Mouse (Mus musculus): ENCODE measurements at regions not wholly inside any gene's neighbourhood (a gene's known extent, or its start where the extent isn't known, plus 50 kb on each side); places are given as distances from the start of the nearest gene placed in this dataset.

DNA sequence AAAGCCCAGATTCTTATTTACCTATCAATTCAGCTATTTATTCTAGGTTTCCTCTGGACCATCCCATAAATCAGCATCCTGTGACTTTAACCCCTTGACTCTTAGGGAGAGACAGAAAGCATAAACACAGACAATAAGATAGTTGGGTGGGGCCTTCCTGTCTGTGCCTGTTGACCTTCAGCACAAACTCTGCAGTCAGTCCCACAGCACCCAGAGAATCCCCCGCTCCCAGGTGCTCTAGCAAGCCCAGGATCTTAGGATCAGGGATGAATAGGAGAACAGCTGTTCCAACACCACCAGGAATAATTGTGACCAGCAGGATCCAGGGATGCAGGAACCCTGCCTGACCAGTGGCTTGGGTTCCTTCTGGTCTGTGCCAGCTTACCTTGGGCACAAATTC is 107.8 kb downstream of the Basp1 start:
- H3K4me3 ChIP-seq, result no peak overlapping the region
- H3K9me3 ChIP-seq, result no peaks in the 10 kb centered on the region
- no peak overlapping the region for H3K27ac ChIP-seq
- DNase-seq (ENCODE audit: extremely low spot score, low spot score), result no peak
- 95% methylated on average over 1 of the region's 1 CpGs for WGBS
- H3K4me1 ChIP-seq, result no peaks in the 10 kb centered on the region
- no peaks in the 10 kb centered on the region for H3K27me3 ChIP-seq (ENCODE audit: poor library complexity, severe bottlenecking)
- no peaks in the 10 kb centered on the region for H3K36me3 ChIP-seq (replicated peaks)

DNA sequence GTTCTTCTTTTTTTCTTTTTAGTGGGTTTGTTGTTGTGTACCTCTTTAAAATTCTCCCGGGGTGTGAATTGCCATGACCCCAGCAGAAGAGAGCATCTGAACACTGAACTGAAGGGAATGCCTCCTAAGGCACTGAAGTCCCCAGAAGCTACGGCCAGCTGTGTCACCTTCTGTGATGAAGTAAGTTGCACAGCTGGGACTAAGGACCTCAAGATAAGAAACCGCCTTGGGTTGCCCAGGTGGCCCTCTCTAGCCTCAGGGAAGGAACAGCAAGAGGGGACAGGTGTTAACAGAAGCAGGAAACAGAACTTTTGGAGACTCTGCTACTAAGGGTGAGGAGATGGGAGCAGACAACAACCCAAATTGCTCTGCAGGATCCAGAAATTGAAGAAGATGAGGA is 110.2 kb downstream of the Basp1 start:
- Histone ChIP-seq H3K4me3 (no peak overlapping the region), H3K27me3 (ENCODE audit: poor library complexity, severe bottlenecking) (no peaks in the 10 kb centered on the region), H3K9me3 (no peaks in the 10 kb centered on the region), H3K27ac (no peak overlapping the region), H3K4me1 (no peaks in the 10 kb centered on the region), H3K36me3 (replicated peaks) (no peaks in the 10 kb centered on the region)
- no peak for DNase-seq (ENCODE audit: extremely low spot score, low spot score)
- WGBS, result 78% methylated on average over 3 of the region's 3 CpGs

DNA sequence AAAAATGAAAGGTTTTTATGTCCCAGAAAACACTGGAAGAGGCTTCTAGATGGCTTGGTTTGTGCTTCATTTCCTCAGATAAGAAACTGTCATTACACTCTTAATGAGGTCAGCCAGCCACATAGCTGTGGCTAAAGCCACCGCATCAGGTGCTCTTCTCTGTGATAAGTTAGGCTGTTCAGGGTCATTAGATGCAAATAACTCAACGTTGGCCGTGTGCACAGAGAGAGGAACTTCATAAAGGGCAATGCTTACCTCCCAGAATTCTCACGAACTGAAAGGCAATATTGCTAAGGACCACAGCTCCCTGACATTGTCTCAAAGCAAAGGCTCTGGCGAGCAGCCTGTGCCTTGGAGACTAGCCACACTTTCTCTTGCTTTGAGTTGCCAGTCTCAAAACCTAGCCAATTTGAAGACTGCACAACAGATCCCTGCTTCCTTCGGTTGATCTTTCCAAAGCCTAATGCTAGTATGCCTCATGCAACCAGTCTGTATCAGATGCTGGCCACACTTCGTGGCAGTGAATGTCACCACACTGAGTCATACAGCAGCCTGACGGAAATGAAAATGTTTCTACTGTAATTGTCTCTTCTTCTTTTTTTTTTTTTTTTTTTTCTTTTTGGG is 110.8 kb downstream of the Basp1 start:
- Histone ChIP-seq H3K4me3 (no peak overlapping the region), H3K27ac (no peak overlapping the region), H3K9me3 (no peaks in the 10 kb centered on the region), H3K4me1 (peaks cover 6% of the 10 kb centered on the region; the same call in 1 of the 2 replicates), H3K27me3 (ENCODE audit: poor library complexity, severe bottlenecking) (no peaks in the 10 kb centered on the region), H3K36me3 (replicated peaks) (no peaks in the 10 kb centered on the region)
- 80% methylated on average over 8 of the region's 8 CpGs for WGBS
- DNase-seq (ENCODE audit: extremely low spot score, low spot score), result no peak

GRCm38 (mm10) chr15:25301810-25302209 is 111.8 kb downstream of the Basp1 start:
- Histone ChIP-seq H3K4me3 (no peak overlapping the region), H3K9me3 (no peaks in the 10 kb centered on the region), H3K4me1 (peaks cover 13% of the 10 kb centered on the region), H3K27me3 (ENCODE audit: poor library complexity, severe bottlenecking) (no peaks in the 10 kb centered on the region), H3K27ac (no peak overlapping the region), H3K36me3 (replicated peaks) (no peaks in the 10 kb centered on the region)
- DNase-seq (ENCODE audit: extremely low spot score, low spot score), result no peak
- WGBS, result 71% methylated on average over 3 of the region's 3 CpGs

DNA sequence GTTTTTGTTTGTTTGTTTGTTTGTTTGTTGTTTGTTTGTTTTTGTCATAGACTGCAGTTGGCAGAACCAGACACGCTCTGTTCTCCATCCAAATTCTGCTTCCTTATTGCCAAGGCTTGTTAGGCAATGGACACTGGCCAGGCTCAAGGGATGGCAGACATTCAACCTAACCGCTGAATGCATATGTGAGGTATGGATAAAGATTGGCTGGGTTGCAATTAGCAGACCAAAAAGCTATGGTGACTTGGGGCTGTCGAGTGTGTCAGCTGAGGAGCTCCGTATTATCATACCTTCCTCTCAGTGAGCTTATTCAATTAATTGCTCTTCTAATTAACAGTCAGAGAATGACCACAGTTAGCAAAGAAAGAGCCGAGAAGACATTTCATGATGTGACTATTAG is 116.3 kb downstream of the Basp1 start:
- no peaks in the 10 kb centered on the region for H3K9me3 ChIP-seq
- H3K36me3 ChIP-seq (replicated peaks), result no peaks in the 10 kb centered on the region
- WGBS, result 72% methylated on average over 5 of the region's 5 CpGs
- H3K27ac ChIP-seq, result no peak overlapping the region
- no peak for DNase-seq (ENCODE audit: extremely low spot score, low spot score)
- H3K27me3 ChIP-seq (ENCODE audit: poor library complexity, severe bottlenecking), result no peaks in the 10 kb centered on the region
- H3K4me1 ChIP-seq, result peaks cover 13% of the 10 kb centered on the region
- no peak overlapping the region for H3K4me3 ChIP-seq

GRCm38 (mm10) chr15:25296714-25297113 is 116.8 kb downstream of the Basp1 start:
- no peak overlapping the region for H3K27ac ChIP-seq
- H3K9me3 ChIP-seq, result no peaks in the 10 kb centered on the region
- 91% methylated on average over 11 of the region's 11 CpGs for WGBS
- H3K27me3 ChIP-seq (ENCODE audit: poor library complexity, severe bottlenecking), result no peaks in the 10 kb centered on the region
- H3K36me3 ChIP-seq (replicated peaks), result no peaks in the 10 kb centered on the region
- peaks cover 15% of the 10 kb centered on the region for H3K4me1 ChIP-seq
- DNase-seq (ENCODE audit: extremely low spot score, low spot score), result no peak
- no peak overlapping the region for H3K4me3 ChIP-seq

- 95% methylated on average over 6 of the region's 6 CpGs for WGBS
These were observed 117.8 kb downstream of the Basp1 start for GRCm38 (mm10) chr15:25295753-25296152.

GRCm38 (mm10) chr15:25291231-25291691 is 122.3 kb downstream of the Basp1 start:
- Histone ChIP-seq H3K27ac (peak overlapping the region; percentile 36; the same call in 1 of the 2 replicates), H3K4me1 (peaks cover 16% of the 10 kb centered on the region), H3K36me3 (replicated peaks) (no peaks in the 10 kb centered on the region), H3K4me3 (peak overlapping the region; percentile 17; the same call in 1 of the 2 replicates), H3K27me3 (ENCODE audit: poor library complexity, severe bottlenecking) (no peaks in the 10 kb centered on the region), H3K9me3 (no peaks in the 10 kb centered on the region)
- peak; percentile 28 for DNase-seq (ENCODE audit: extremely low spot score, low spot score)
- WGBS, result 49% methylated on average over 10 of the region's 10 CpGs

More at GRCm38 (mm10) chr15:25295753-25296152, 117.8 kb downstream of the Basp1 start:
- no peaks in the 10 kb centered on the region for H3K36me3 ChIP-seq (replicated peaks)
- no peak overlapping the region for H3K4me3 ChIP-seq
- H3K4me1 ChIP-seq, result peaks cover 25% of the 10 kb centered on the region
- no peak for DNase-seq (ENCODE audit: extremely low spot score, low spot score)
- no peak overlapping the region for H3K27ac ChIP-seq
- H3K27me3 ChIP-seq (ENCODE audit: poor library complexity, severe bottlenecking), result no peaks in the 10 kb centered on the region
- H3K9me3 ChIP-seq, result no peaks in the 10 kb centered on the region

- Histone ChIP-seq H3K27me3 (ENCODE audit: poor library complexity, severe bottlenecking) (no peaks in the 10 kb centered on the region), H3K9me3 (no peaks in the 10 kb centered on the region), H3K27ac (no peak overlapping the region), H3K36me3 (replicated peaks) (no peaks in the 10 kb centered on the region), H3K4me3 (no peak overlapping the region), H3K4me1 (peaks cover 29% of the 10 kb centered on the region)
- no peak for DNase-seq (ENCODE audit: extremely low spot score, low spot score)
- 75% methylated on average over 3 of the region's 3 CpGs for WGBS
These were observed 125.7 kb downstream of the Basp1 start for GRCm38 (mm10) chr15:25287850-25288249.

DNA sequence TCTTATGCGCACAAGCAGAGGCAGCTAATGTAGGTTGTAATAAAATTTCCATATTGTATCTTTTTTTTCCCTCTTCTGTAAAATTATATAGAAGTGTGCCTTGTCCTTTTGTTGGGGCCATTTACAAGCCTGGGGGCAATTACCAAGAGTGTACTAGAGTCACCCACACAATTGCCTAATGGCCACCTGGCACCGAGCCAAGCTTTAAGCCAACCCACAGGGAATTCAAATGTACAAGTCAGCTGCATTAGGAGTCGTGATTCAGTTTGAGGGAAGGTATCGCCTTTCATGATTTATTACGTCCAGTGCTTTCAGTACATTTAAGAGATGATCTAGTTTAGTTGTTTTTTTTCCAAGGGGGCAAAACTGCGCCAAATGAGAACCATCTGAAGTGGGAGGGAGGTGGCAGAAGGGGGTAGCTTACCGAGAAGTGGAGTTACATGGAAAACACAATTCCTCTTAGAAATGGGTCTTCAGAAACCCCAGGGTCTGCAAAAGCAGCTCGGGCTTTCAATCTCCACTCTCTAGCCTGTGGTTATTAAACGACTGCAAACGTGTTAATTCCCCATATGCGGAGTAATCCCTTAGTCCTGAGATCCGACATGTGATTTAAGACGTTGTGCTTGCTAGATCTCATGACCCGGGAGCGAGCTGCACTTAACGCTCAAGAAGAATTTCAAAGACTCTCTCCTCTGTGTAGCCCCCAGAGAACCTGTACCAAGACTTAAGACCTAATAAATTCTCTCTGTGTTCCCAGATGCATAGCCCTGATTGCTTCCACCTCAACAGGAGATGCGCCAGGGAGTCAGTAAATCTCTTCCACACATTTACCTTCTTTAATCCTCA is 129.0 kb downstream of the Basp1 start:
- DNase-seq (ENCODE audit: extremely low spot score, low spot score), result no peak
- peaks cover 16% of the 10 kb centered on the region for H3K4me1 ChIP-seq
- H3K36me3 ChIP-seq (replicated peaks), result no peaks in the 10 kb centered on the region
- no peak overlapping the region for H3K4me3 ChIP-seq
- no peaks in the 10 kb centered on the region for H3K27me3 ChIP-seq (ENCODE audit: poor library complexity, severe bottlenecking)
- 83% methylated on average over 17 of the region's 17 CpGs for whole genome bisulfite sequencing
- H3K9me3 ChIP-seq, result no peaks in the 10 kb centered on the region
- peak overlapping the region; percentile 11; the same call in 1 of the 2 replicates for H3K27ac ChIP-seq

GRCm38 (mm10) chr15:25283713-25284112 is 129.9 kb downstream of the Basp1 start:
- Histone ChIP-seq H3K4me3 (no peak overlapping the region), H3K27me3 (ENCODE audit: poor library complexity, severe bottlenecking) (no peaks in the 10 kb centered on the region), H3K27ac (no peak overlapping the region), H3K36me3 (replicated peaks) (no peaks in the 10 kb centered on the region), H3K9me3 (no peaks in the 10 kb centered on the region), H3K4me1 (peaks cover 24% of the 10 kb centered on the region)
- 91% methylated on average over 2 of the region's 2 CpGs for WGBS
- DNase-seq (ENCODE audit: extremely low spot score, low spot score), result no peak

DNA sequence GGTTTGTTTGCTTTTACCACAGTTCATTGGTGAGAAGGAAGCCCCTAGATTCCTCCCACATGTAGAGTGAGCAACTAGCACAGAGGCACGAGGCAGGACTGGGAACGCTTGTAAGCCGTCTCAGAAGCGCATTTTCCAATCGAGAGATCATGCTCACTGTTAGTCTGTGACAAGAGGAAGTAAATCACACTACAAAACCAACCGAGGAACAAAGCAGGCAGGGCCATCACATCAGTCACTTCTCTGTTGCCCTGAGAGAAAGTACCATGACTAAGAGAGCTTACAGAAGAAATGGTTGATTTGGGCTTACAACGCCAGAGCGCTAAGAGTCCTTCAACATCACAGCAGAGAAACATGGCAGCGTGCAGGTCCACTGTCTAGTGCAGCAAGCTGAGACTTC is 131.2 kb downstream of the Basp1 start:
- Histone ChIP-seq H3K4me1 (peaks cover 33% of the 10 kb centered on the region), H3K27me3 (ENCODE audit: poor library complexity, severe bottlenecking) (no peaks in the 10 kb centered on the region), H3K27ac (no peak overlapping the region), H3K36me3 (replicated peaks) (no peaks in the 10 kb centered on the region), H3K9me3 (no peaks in the 10 kb centered on the region), H3K4me3 (no peak overlapping the region)
- no peak for DNase-seq (ENCODE audit: extremely low spot score, low spot score)
- 91% methylated on average over 9 of the region's 9 CpGs for WGBS

GRCm38 (mm10) chr15:25281942-25282341 is 131.6 kb downstream of the Basp1 start:
- no peaks in the 10 kb centered on the region for H3K9me3 ChIP-seq
- no peaks in the 10 kb centered on the region for H3K27me3 ChIP-seq (ENCODE audit: poor library complexity, severe bottlenecking)
- DNase-seq (ENCODE audit: extremely low spot score, low spot score), result no peak
- peaks cover 33% of the 10 kb centered on the region for H3K4me1 ChIP-seq
- H3K4me3 ChIP-seq, result no peak overlapping the region
- no peaks in the 10 kb centered on the region for H3K36me3 ChIP-seq (replicated peaks)
- no peak overlapping the region for H3K27ac ChIP-seq
